Mouse (Mus musculus) limb, embryonic 11.5 days (tissue): ENCODE measurements around the gene Rflnb. TPM values are rescaled to one million over a fixed set of nuclear protein-coding genes. Genes with fewer than 3 reads are reported as not detected.

Experiments
- ATAC-seq: fragments of 200-750 bp; cut with Nextera tagmentation; 2 replicates; pipeline ENCODE4 v1.8.0; 2017; ENCODE audit warnings: low read depth; ENCODE audit not compliant: insufficient number of reproducible peaks, low FRiP score, low TSS enrichment
- DNase-seq: peaks from one replicate; pipeline ENCODE4 v3.0.0-alpha.2; 2015; ENCODE audit warnings: low spot score
- H3K27ac ChIP-seq: fragments of 300-500 bp; sonication (generic); replicated peaks from 2 replicates; pipeline ENCODE4 v1.5.1; 2014; ENCODE audit warnings: low read depth, mild to moderate bottlenecking, low read length
- H3K27me3 ChIP-seq: fragments of 300-500 bp; sonication (generic); 2 replicates; pipeline ENCODE4 v1.6.1; 2014; ENCODE audit warnings: mild to moderate bottlenecking, low read length, mixed read lengths; ENCODE audit not compliant: control insufficient read depth, insufficient read depth
- H3K36me3 ChIP-seq: fragments of 300-500 bp; sonication (generic); 2 replicates; pipeline ENCODE4 v1.6.1; 2014; ENCODE audit warnings: mild to moderate bottlenecking, low read length, moderate library complexity, mixed read lengths; ENCODE audit not compliant: control insufficient read depth, insufficient read depth
- H3K4me1 ChIP-seq: fragments of 300-500 bp; sonication (generic); 2 replicates; pipeline ENCODE4 v1.6.1; 2014; ENCODE audit warnings: low read length, mixed read lengths; ENCODE audit not compliant: control insufficient read depth, insufficient read depth
- H3K4me2 ChIP-seq: fragments of 300-500 bp; sonication (generic); 2 replicates; pipeline ENCODE4 v1.6.1; 2014; ENCODE audit warnings: low read depth, mild to moderate bottlenecking, moderate library complexity; ENCODE audit not compliant: severe bottlenecking
- H3K4me3 ChIP-seq: fragments of 300-500 bp; sonication (generic); 2 replicates; pipeline ENCODE4 v1.5.1; 2014; ENCODE audit warnings: low read depth, low read length
- H3K9ac ChIP-seq: fragments of 300-500 bp; sonication (generic); 2 replicates; pipeline ENCODE4 v1.6.1; 2014; ENCODE audit warnings: mild to moderate bottlenecking, low read length
- H3K9me3 ChIP-seq: fragments of 300-500 bp; sonication (generic); 2 replicates; pipeline ENCODE4 v1.6.1; 2016; ENCODE audit warnings: low read length; ENCODE audit not compliant: control insufficient read depth
- WGBS: fragments of 180-500 bp; shearing (Covaris S2); extraction: QIAGEN DNeasy Blood & Tissue Kit; methylation state at CpG from one replicate; pipeline ENCODE4 v1.1.7; 2014; 5-methylcytosine and 5-hydroxymethylcytosine counted together
- polyA plus RNA-seq: library from polyadenylated mRNA; unstranded; fragments of >200 nt; fragmentation: Nextera tagmentation; extraction: Ambion mirVana; gene quantifications from 2 replicates; pipeline ENCODE4 v1.2.1, GENCODE M21; 2014

Gene Rflnb
- polyA plus RNA-seq, 1 experiment from 2014 or later = 35.6 TPM

- no peak overlapping the region for H3K27ac ChIP-seq
- no peaks in the 10 kb centered on the region for H3K36me3 ChIP-seq
- no peak overlapping the region for H3K4me2 ChIP-seq
- H3K27me3 ChIP-seq = no peaks in the 10 kb centered on the region
- H3K4me1 ChIP-seq = no peaks in the 10 kb centered on the region
- DNase-seq (no peak), ATAC-seq (no peak)
- no peak overlapping the region for H3K9ac ChIP-seq
- WGBS = 86% methylated on average over 8 of the region's 8 CpGs
- no peaks in the 10 kb centered on the region for H3K9me3 ChIP-seq
- no peak overlapping the region for H3K4me3 ChIP-seq
Measured at GRCm38 (mm10) chr11:75991911-75992310, 35.7 kb downstream of the Rflnb start.

- Histone ChIP-seq H3K36me3 (no peaks in the 10 kb centered on the region), H3K9me3 (no peaks in the 10 kb centered on the region), H3K4me1 (no peaks in the 10 kb centered on the region), H3K9ac (no peak overlapping the region), H3K4me3 (no peak overlapping the region), H3K4me2 (no peak overlapping the region), H3K27ac (no peak overlapping the region), H3K27me3 (no peaks in the 10 kb centered on the region)
- ATAC-seq = no peak
- no peak for DNase-seq
- 72% methylated on average over 15 of the region's 15 CpGs for WGBS
Measured at GRCm38 (mm10) chr11:75990965-75991835, 36.4 kb downstream of the Rflnb start.

- no peak for DNase-seq
- Histone ChIP-seq H3K36me3 (no peaks in the 10 kb centered on the region), H3K9ac (no peak overlapping the region), H3K27me3 (no peaks in the 10 kb centered on the region), H3K4me3 (no peak overlapping the region), H3K4me2 (no peak overlapping the region), H3K27ac (no peak overlapping the region), H3K9me3 (no peaks in the 10 kb centered on the region), H3K4me1 (no peaks in the 10 kb centered on the region)
- 69% methylated on average over 7 of the region's 7 CpGs for WGBS
- ATAC-seq = no peak
Measured at GRCm38 (mm10) chr11:75985948-75986347, 41.6 kb downstream of the Rflnb start.

- Histone ChIP-seq H3K36me3 (no peaks in the 10 kb centered on the region), H3K27me3 (no peaks in the 10 kb centered on the region), H3K4me2 (no peak overlapping the region), H3K4me3 (no peak overlapping the region), H3K9me3 (no peaks in the 10 kb centered on the region), H3K27ac (no peak overlapping the region), H3K9ac (no peak overlapping the region), H3K4me1 (no peaks in the 10 kb centered on the region)
- DNase-seq (no peak), ATAC-seq (no peak)
- WGBS = 71% methylated on average over 1 of the region's 1 CpGs
Measured at GRCm38 (mm10) chr11:75984581-75984980, 43.0 kb downstream of the Rflnb start.

GRCm38 (mm10) chr11:75983194-75983593 is 44.4 kb downstream of the Rflnb start:
- Histone ChIP-seq H3K4me1 (no peaks in the 10 kb centered on the region), H3K4me2 (no peak overlapping the region), H3K4me3 (no peak overlapping the region), H3K9ac (no peak overlapping the region), H3K27me3 (no peaks in the 10 kb centered on the region), H3K36me3 (no peaks in the 10 kb centered on the region), H3K9me3 (no peaks in the 10 kb centered on the region), H3K27ac (no peak overlapping the region)
- ATAC-seq = no peak
- WGBS = 82% methylated on average over 4 of the region's 4 CpGs
- DNase-seq = no peak

GRCm38 (mm10) chr11:75980413-75980812 is 47.2 kb downstream of the Rflnb start:
- no peak overlapping the region for H3K4me2 ChIP-seq
- H3K4me1 ChIP-seq = no peaks in the 10 kb centered on the region
- H3K36me3 ChIP-seq = no peaks in the 10 kb centered on the region
- H3K4me3 ChIP-seq = no peak overlapping the region
- no peaks in the 10 kb centered on the region for H3K27me3 ChIP-seq
- no peak for DNase-seq
- H3K27ac ChIP-seq = no peak overlapping the region
- no peaks in the 10 kb centered on the region for H3K9me3 ChIP-seq
- H3K9ac ChIP-seq = no peak overlapping the region
- no peak for ATAC-seq
- WGBS = 34% methylated on average over 2 of the region's 2 CpGs

- Histone ChIP-seq H3K27me3 (no peaks in the 10 kb centered on the region), H3K4me1 (no peaks in the 10 kb centered on the region), H3K27ac (no peak overlapping the region), H3K4me2 (no peak overlapping the region), H3K9me3 (no peaks in the 10 kb centered on the region), H3K4me3 (no peak overlapping the region), H3K9ac (no peak overlapping the region), H3K36me3 (no peaks in the 10 kb centered on the region)
- no peak for ATAC-seq
- 85% methylated on average over 6 of the region's 6 CpGs for WGBS
- no peak for DNase-seq
Measured at GRCm38 (mm10) chr11:75978051-75978450, 49.5 kb downstream of the Rflnb start.

- H3K27ac ChIP-seq = no peak overlapping the region
- no peaks in the 10 kb centered on the region for H3K9me3 ChIP-seq
- no peak for ATAC-seq
- DNase-seq = no peak
- WGBS = 54% methylated on average over 8 of the region's 8 CpGs
- H3K9ac ChIP-seq = no peak overlapping the region
- no peak overlapping the region for H3K4me3 ChIP-seq
- no peaks in the 10 kb centered on the region for H3K27me3 ChIP-seq
- H3K4me2 ChIP-seq = no peak overlapping the region
- H3K36me3 ChIP-seq = no peaks in the 10 kb centered on the region
- H3K4me1 ChIP-seq = no peaks in the 10 kb centered on the region
Measured at GRCm38 (mm10) chr11:75976748-75977147, 50.8 kb downstream of the Rflnb start.

GRCm38 (mm10) chr11:75973988-75974387 is 53.6 kb downstream of the Rflnb start:
- no peak for ATAC-seq
- Histone ChIP-seq H3K4me1 (no peaks in the 10 kb centered on the region), H3K36me3 (no peaks in the 10 kb centered on the region), H3K9me3 (no peaks in the 10 kb centered on the region), H3K4me3 (no peak overlapping the region), H3K9ac (no peak overlapping the region), H3K27ac (no peak overlapping the region), H3K4me2 (no peak overlapping the region), H3K27me3 (no peaks in the 10 kb centered on the region)
- WGBS = 90% methylated on average over 1 of the region's 1 CpGs
- no peak for DNase-seq
